ENCODE assay signal across 20 mouse cellular contexts in genomic region chr2:166536896-166537295, GRCm38 (mm10).
DNase-seq lines count a peak whose midpoint lies in the region; ATAC-seq lines count a peak whose summit lies in the region.
"Had no signal": no experiment of that assay in that cellular context is flagged by ENCODE, and none has a peak within 500 bp of the region (broad histone marks: within the 10 kb centered on the region; RNA-seq: fewer than 3 reads in every experiment).

No protein-coding gene starts in this region.

- no peaks in the 10 kb centered on the region for H3K36me3 ChIP-seq in heart, embryonic 10.5 days
- no peaks in the 10 kb centered on the region for H3K36me3 ChIP-seq in megakaryocyte, embryonic 14.5 days (replicated peaks; ENCODE audit: low read length)
- H3K36me3 ChIP-seq: embryonic facial prominence, embryonic 10.5 days; heart, embryonic 15.5 days; hindbrain, embryonic 15.5 days; lung, embryonic 15.5 days; midbrain, embryonic 13.5 days had no signal

- H3K9me3 ChIP-seq in heart, embryonic 10.5 days, result no peaks in the 10 kb centered on the region
- peaks cover 8% of the 10 kb centered on the region for H3K9me3 ChIP-seq in megakaryocyte, embryonic 14.5 days
- H3K9me3 ChIP-seq: heart, embryonic 15.5 days; hindbrain, embryonic 15.5 days; lung, embryonic 15.5 days; midbrain, embryonic 13.5 days had no signal

- peak; percentile 96 for DNase-seq in heart, adult 11 months
- DNase-seq in heart, embryonic 10.5 days (ENCODE audit: low spot score), result no peak
- DNase-seq in heart, postnatal 25 days (ENCODE audit: low spot score), result peak; percentile 19
- peak; percentile 42 for DNase-seq in lung, postnatal 25 days (ENCODE audit: low spot score)
- DNase-seq in cerebellum, postnatal 25 days, result no peak
- no peak for DNase-seq in cerebellum, adult 18-20 months
- DNase-seq: adrenal gland, adult 8-10 months; cerebellum, postnatal 10 days; layer of hippocampus, postnatal 36 days; right cerebral cortex, postnatal 25 days had no signal

- no peak for ATAC-seq in megakaryocyte, adult 5-6 weeks (ENCODE audit: poor library complexity, severe bottlenecking)
- ATAC-seq: forebrain, embryonic 16.5 days; midbrain, embryonic 13.5 days had no signal

- H3K27me3 ChIP-seq in heart, embryonic 10.5 days (ENCODE audit: insufficient read depth, poor library complexity, severe bottlenecking), result no peaks in the 10 kb centered on the region
- H3K27me3 ChIP-seq in megakaryocyte, embryonic 14.5 days (replicated peaks), result peaks cover 35% of the 10 kb centered on the region
- H3K27me3 ChIP-seq: heart, embryonic 15.5 days; hindbrain, embryonic 15.5 days; lung, embryonic 15.5 days; midbrain, embryonic 13.5 days had no signal

- H3K4me3 ChIP-seq in heart, embryonic 10.5 days, result no peak overlapping the region
- H3K4me3 ChIP-seq in megakaryocyte, embryonic 14.5 days (replicated peaks), result peak overlapping the region; percentile 24
- H3K4me3 ChIP-seq: embryonic facial prominence, embryonic 10.5 days; erythroblast, embryonic 14.5 days; heart, embryonic 15.5 days; hindbrain, embryonic 15.5 days; lung, embryonic 15.5 days; midbrain, embryonic 13.5 days had no signal

- intact Hi-C loops in heart, postnatal 25 days (cut with DNase I), result no loop called here

- peaks cover 26% of the 10 kb centered on the region for H3K4me1 ChIP-seq in heart, embryonic 10.5 days
- peaks cover 5% of the 10 kb centered on the region for H3K4me1 ChIP-seq in megakaryocyte, embryonic 14.5 days
- H3K4me1 ChIP-seq: lung, embryonic 15.5 days had no signal

- H3K27ac ChIP-seq in heart, embryonic 10.5 days, result no peak overlapping the region
- H3K27ac ChIP-seq: embryonic facial prominence, embryonic 10.5 days; heart, embryonic 15.5 days; hindbrain, embryonic 15.5 days; kidney, postnatal 0 days; lung, embryonic 15.5 days; midbrain, embryonic 13.5 days had no signal

- 97% methylated on average over 3 of the region's 3 CpGs for WGBS in heart, embryonic 10.5 days

Comparison
In these comparisons a context has a peak if more than half of its experiments do, and no peak if none do; other contexts are left out.
1. DNase-seq: peak in heart, adult 11 months (single experiment), heart, postnatal 25 days (single experiment) and lung, postnatal 25 days (single experiment); none in heart, embryonic 10.5 days (single experiment), cerebellum, postnatal 25 days (0 of 2) and cerebellum, adult 18-20 months (0 of 2).